Mouse (Mus musculus) liver, postnatal 0 days (tissue): ENCODE measurements around the gene Gpr83. TPM values are rescaled to one million over a fixed set of nuclear protein-coding genes. Genes with fewer than 3 reads are reported as not detected.

Experiments
- ATAC-seq: fragments of 200-750 bp; cut with Nextera tagmentation; 2 replicates; pipeline ENCODE4 v1.8.0; 2017; ENCODE audit warnings: mild to moderate bottlenecking, moderate library complexity
- DNase-seq: peaks from one replicate; pipeline ENCODE4 v3.0.0-alpha.2; 2016
- H3K27ac ChIP-seq: fragments of 300-500 bp; sonication (generic); 2 replicates; pipeline ENCODE4 v1.5.1; 2014; ENCODE audit warnings: antibody characterized with exemption, moderate library complexity, mild to moderate bottlenecking, low read depth
- H3K27me3 ChIP-seq: fragments of 300-500 bp; sonication (generic); 2 replicates; pipeline ENCODE4 v1.6.1; 2014; ENCODE audit warnings: low read length, control low read depth, mixed read lengths; ENCODE audit not compliant: insufficient read depth
- H3K36me3 ChIP-seq: fragments of 300-500 bp; sonication (generic); replicated peaks from 2 replicates; pipeline ENCODE4 v1.6.1; 2014; ENCODE audit warnings: mild to moderate bottlenecking, control low read depth, low read length, moderate library complexity, mixed read lengths; ENCODE audit not compliant: insufficient read depth
- H3K4me1 ChIP-seq: fragments of 300-500 bp; sonication (generic); 2 replicates; pipeline ENCODE4 v1.6.1; 2014; ENCODE audit warnings: antibody characterized with exemption, mild to moderate bottlenecking, control low read depth; ENCODE audit not compliant: insufficient read depth
- H3K4me2 ChIP-seq: fragments of 300-500 bp; sonication (generic); 2 replicates; pipeline ENCODE4 v1.6.1; 2014; ENCODE audit warnings: low read depth, mild to moderate bottlenecking, low read length, moderate library complexity, mixed read lengths
- H3K4me3 ChIP-seq: fragments of 300-500 bp; sonication (generic); 2 replicates; pipeline ENCODE4 v1.5.1; 2014; ENCODE audit warnings: low read depth, low read length
- H3K9ac ChIP-seq: fragments of 300-500 bp; sonication (generic); replicated peaks from 2 replicates; pipeline ENCODE4 v1.6.1; 2014; ENCODE audit warnings: mild to moderate bottlenecking, moderate library complexity
- H3K9me3 ChIP-seq: fragments of 300-500 bp; sonication (generic); 2 replicates; pipeline ENCODE4 v1.6.1; 2016; ENCODE audit warnings: mild to moderate bottlenecking, control low read depth, low read length, mixed read lengths
- CTCF ChIP-seq: sonication (generic); IDR thresholded peaks from 2 replicates; pipeline ENCODE4 v1.5.1; 2016; ENCODE audit warnings: antibody characterized with exemption, low read depth
- EP300 ChIP-seq: IDR thresholded peaks from 2 replicates; pipeline ENCODE4 v1.6.1; 2016; ENCODE audit warnings: antibody characterized with exemption, low read depth, mild to moderate bottlenecking
- WGBS: fragments of 180-500 bp; shearing (Covaris S2); extraction: QIAGEN DNeasy Blood & Tissue Kit; methylation state at CpG from one replicate; pipeline ENCODE4 v1.1.7; 2014; ENCODE audit not compliant: insufficient replicate concordance; 5-methylcytosine and 5-hydroxymethylcytosine counted together
- polyA plus RNA-seq: library from polyadenylated mRNA; unstranded; fragments of >200 nt; fragmentation: Nextera tagmentation; extraction: Ambion mirVana; gene quantifications from 2 replicates; pipeline ENCODE4 v1.2.1, GENCODE M21; 2015

Gene Gpr83
- polyA plus RNA-seq, 1 experiment from 2014 or later: not detected

- no peaks in the 10 kb centered on the region for H3K9me3 ChIP-seq
Observed at GRCm38 (mm10) chr9:14864726-14865125, 4.7 kb downstream of the Gpr83 start.

GRCm38 (mm10) chr9:14866957-14867356 is 6.9 kb downstream of the Gpr83 start:
- WGBS: 23% methylated on average over 7 of the region's 7 CpGs
- Histone ChIP-seq H3K9me3 (no peaks in the 10 kb centered on the region), H3K9ac (no peak overlapping the region), H3K4me2 (no peak overlapping the region), H3K4me1 (no peaks in the 10 kb centered on the region), H3K27ac (no peak overlapping the region), H3K4me3 (no peak overlapping the region), H3K27me3 (peaks cover 5% of the 10 kb centered on the region; the same call in 1 of the 2 replicates), H3K36me3 (no peaks in the 10 kb centered on the region)
- no peak for ATAC-seq
- TF ChIP-seq EP300: no peak
- peak; percentile 73 for TF ChIP-seq CTCF
- peak; percentile 60 for DNase-seq

More at GRCm38 (mm10) chr9:14864726-14865125, 4.7 kb downstream of the Gpr83 start:
- TF ChIP-seq CTCF (no peak), EP300 (no peak)
- H3K9ac ChIP-seq: no peak overlapping the region
- no peak overlapping the region for H3K4me2 ChIP-seq
- H3K27ac ChIP-seq: no peak overlapping the region
- no peak overlapping the region for H3K4me3 ChIP-seq
- ATAC-seq (no peak), DNase-seq (no peak)
- H3K27me3 ChIP-seq: peaks cover 24% of the 10 kb centered on the region
- H3K4me1 ChIP-seq: no peaks in the 10 kb centered on the region
- 70% methylated on average over 9 of the region's 9 CpGs for WGBS
- H3K36me3 ChIP-seq: no peaks in the 10 kb centered on the region

GRCm38 (mm10) chr9:14868326-14868725 is 8.3 kb downstream of the Gpr83 start:
- H3K9ac ChIP-seq: no peak overlapping the region
- no peaks in the 10 kb centered on the region for H3K4me1 ChIP-seq
- H3K27me3 ChIP-seq: no peaks in the 10 kb centered on the region
- TF ChIP-seq CTCF (no peak), EP300 (no peak)
- no peaks in the 10 kb centered on the region for H3K9me3 ChIP-seq
- no peaks in the 10 kb centered on the region for H3K36me3 ChIP-seq
- H3K4me2 ChIP-seq: no peak overlapping the region
- ATAC-seq (no peak), DNase-seq (no peak)
- H3K27ac ChIP-seq: no peak overlapping the region
- no peak overlapping the region for H3K4me3 ChIP-seq
- WGBS: 82% methylated on average over 8 of the region's 8 CpGs

- H3K27ac ChIP-seq: no peak overlapping the region
- no peaks in the 10 kb centered on the region for H3K27me3 ChIP-seq
- no peaks in the 10 kb centered on the region for H3K4me1 ChIP-seq
- no peak overlapping the region for H3K4me2 ChIP-seq
- H3K4me3 ChIP-seq: no peak overlapping the region
- TF ChIP-seq CTCF: no peak
- no peak for TF ChIP-seq EP300
- H3K9ac ChIP-seq: no peak overlapping the region
- DNase-seq (no peak), ATAC-seq (no peak)
- H3K9me3 ChIP-seq: no peaks in the 10 kb centered on the region
- H3K36me3 ChIP-seq: no peaks in the 10 kb centered on the region
- WGBS: 74% methylated on average over 2 of the region's 2 CpGs
Observed at GRCm38 (mm10) chr9:14870377-14870776, 10.4 kb downstream of the Gpr83 start.

- no peaks in the 10 kb centered on the region for H3K4me1 ChIP-seq
- DNase-seq (no peak), ATAC-seq (no peak)
- TF ChIP-seq CTCF (no peak), EP300 (no peak)
- no peaks in the 10 kb centered on the region for H3K27me3 ChIP-seq
- no peak overlapping the region for H3K27ac ChIP-seq
- no peaks in the 10 kb centered on the region for H3K9me3 ChIP-seq
- H3K4me3 ChIP-seq: no peak overlapping the region
- H3K36me3 ChIP-seq: no peaks in the 10 kb centered on the region
- H3K9ac ChIP-seq: no peak overlapping the region
- H3K4me2 ChIP-seq: no peak overlapping the region
- WGBS: 85% methylated on average over 10 of the region's 10 CpGs
Observed at GRCm38 (mm10) chr9:14870802-14871201, 10.8 kb downstream of the Gpr83 start.

- Histone ChIP-seq H3K4me2 (no peak overlapping the region), H3K36me3 (no peaks in the 10 kb centered on the region), H3K4me3 (no peak overlapping the region), H3K9ac (no peak overlapping the region), H3K4me1 (no peaks in the 10 kb centered on the region), H3K27me3 (no peaks in the 10 kb centered on the region), H3K27ac (no peak overlapping the region), H3K9me3 (no peaks in the 10 kb centered on the region)
- TF ChIP-seq CTCF (no peak), EP300 (no peak)
- no peak for ATAC-seq
- no peak for DNase-seq
- WGBS: 58% methylated on average over 3 of the region's 3 CpGs
Observed at GRCm38 (mm10) chr9:14871536-14871935, 11.5 kb downstream of the Gpr83 start.
